Mouse (Mus musculus): ENCODE results near the gene Wwp2.

DNA sequence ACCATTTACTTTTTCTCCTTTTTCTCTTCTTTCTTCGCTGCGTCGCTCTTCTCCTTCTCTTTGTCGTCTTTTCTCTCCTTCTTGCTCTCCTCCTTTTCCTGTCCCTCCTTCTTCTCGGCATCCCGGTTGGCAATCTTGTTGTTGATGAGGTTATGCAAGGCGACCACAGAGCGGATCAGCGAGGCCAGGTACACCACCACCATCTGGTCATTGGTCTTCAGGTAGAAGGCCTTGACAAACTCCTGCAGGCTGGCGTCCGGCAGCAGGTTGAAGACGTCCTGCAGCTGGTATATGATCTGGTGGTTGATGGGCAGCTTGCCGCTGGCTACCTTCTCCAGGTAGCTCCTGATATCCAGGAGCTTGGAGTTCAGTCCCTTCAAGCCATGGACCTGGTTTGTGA lies 144.7 kb downstream of the Wwp2 start:
- TF ChIP-seq EP300 (IDR thresholded peaks at IDR 0.05; ENCODE audit: insufficient read depth, low read depth, low read length) = no peak
- no peak for TF ChIP-seq POLR2A (IDR thresholded peaks at IDR 0.05; ENCODE audit: insufficient read depth, low read depth, low read length)
- TF ChIP-seq CTCF (IDR thresholded peaks at IDR 0.05) = no peak
